Mouse (Mus musculus) bone marrow macrophage, adult 2 months (primary cell): Measurements from ENCODE around the gene Gpatch4.

Experiments used
- CTCF ChIP-seq: IDR thresholded peaks from 2 replicates; pipeline ENCODE4 v1.5.1; 2012; ENCODE audit warnings: low read depth, mild to moderate bottlenecking, low read length, moderate library complexity
- POLR2A ChIP-seq: IDR thresholded peaks from 2 replicates; pipeline ENCODE4 v1.6.1; 2012; ENCODE audit warnings: mild to moderate bottlenecking, low read depth, low read length, borderline replicate concordance

GRCm38 (mm10) chr3:88002291-88002976 lies 40.5 kb upstream of the Gpatch4 start:
- TF ChIP-seq CTCF, result no peak
- TF ChIP-seq POLR2A, result no peak
